Mouse (Mus musculus) NIH3T3 (cell line): Measurements from ENCODE around the gene Afm.

ENCODE experiments used
- DNase-seq: peaks from one replicate; pipeline ENCODE4 v3.0.0-alpha.2; 2012; ENCODE audit warnings: low read depth

Afm gene

GRCm38 (mm10) chr5:90556052-90556451, 37.3 kb downstream of the Afm start:
- DNase-seq, result no peak

- DNase-seq, result no peak
Observed at GRCm38 (mm10) chr5:90560743-90561142, 42.0 kb downstream of the Afm start, which contains the start of gene 5830473C10Rik. Gene 5830473C10Rik (plus strand): TSS chr5:90561107.

- no peak for DNase-seq
Observed at GRCm38 (mm10) chr5:90561721-90562275, 43.1 kb downstream of the Afm start.

GRCm38 (mm10) chr5:90562880-90563279, 44.1 kb downstream of the Afm start:
- no peak for DNase-seq

- peak; percentile 21 for DNase-seq
Observed at GRCm38 (mm10) chr5:90564161-90564560, 45.4 kb downstream of the Afm start.

- no peak for DNase-seq
Observed at GRCm38 (mm10) chr5:90565205-90565604, 46.5 kb downstream of the Afm start.

GRCm38 (mm10) chr5:90567788-90568187, 49.1 kb downstream of the Afm start:
- no peak for DNase-seq

GRCm38 (mm10) chr5:90568338-90568737, 49.6 kb downstream of the Afm start:
- no peak for DNase-seq

- no peak for DNase-seq
Observed at GRCm38 (mm10) chr5:90571216-90571615, 52.5 kb downstream of the Afm start.

GRCm38 (mm10) chr5:90577751-90578150, 59.0 kb downstream of the Afm start:
- no peak for DNase-seq

- DNase-seq, result no peak
Observed at GRCm38 (mm10) chr5:90579556-90579955, 60.8 kb downstream of the Afm start.

- DNase-seq, result no peak
Observed at GRCm38 (mm10) chr5:90582179-90582578, 63.4 kb downstream of the Afm start.

- DNase-seq, result no peak
Observed at GRCm38 (mm10) chr5:90584799-90585198, 66.1 kb downstream of the Afm start.

GRCm38 (mm10) chr5:90586511-90586910, 67.8 kb downstream of the Afm start:
- DNase-seq, result no peak

- no peak for DNase-seq
Observed at GRCm38 (mm10) chr5:90588104-90588503, 69.4 kb downstream of the Afm start.

- DNase-seq, result peak; percentile 91
Observed at GRCm38 (mm10) chr5:90588708-90589595, 70.2 kb downstream of the Afm start.

GRCm38 (mm10) chr5:90590676-90591075, 71.9 kb downstream of the Afm start:
- no peak for DNase-seq

- DNase-seq, result peak; percentile 69
Observed at GRCm38 (mm10) chr5:90591936-90592335, 73.2 kb downstream of the Afm start.

- DNase-seq, result no peak
Observed at GRCm38 (mm10) chr5:90594945-90595344, 76.2 kb downstream of the Afm start.

- DNase-seq, result no peak
Observed at GRCm38 (mm10) chr5:90596155-90596554, 77.4 kb downstream of the Afm start.

GRCm38 (mm10) chr5:90601469-90601868, 82.7 kb downstream of the Afm start:
- DNase-seq, result peak; percentile 82
